Mouse (Mus musculus) telencephalon, adult 2 months (tissue): ENCODE data around the gene Hist2h2be.
A peak's percentile ranks its signal among the peaks of the same experiment; 100 is the strongest.
"Not testable (repeated sequence)": the region's sequence is repeated elsewhere in the genome, so short reads cannot be mapped to it uniquely, and the experiment has no call there.

Experiments used
- DNase-seq: peaks from one replicate; pipeline ENCODE4 v3.0.0-alpha.2; 2011; ENCODE audit warnings: low read depth, low spot score

The Hist2h2be gene

GRCm38 (mm10) chr3:96238954-96239793, 18.3 kb downstream of the Hist2h2be start, which contains the start of gene Hist2h3c2:
Gene Hist2h3c2, minus strand, starts transcription at chr3:96239127.
- not testable (repeated sequence) for DNase-seq

DNA sequence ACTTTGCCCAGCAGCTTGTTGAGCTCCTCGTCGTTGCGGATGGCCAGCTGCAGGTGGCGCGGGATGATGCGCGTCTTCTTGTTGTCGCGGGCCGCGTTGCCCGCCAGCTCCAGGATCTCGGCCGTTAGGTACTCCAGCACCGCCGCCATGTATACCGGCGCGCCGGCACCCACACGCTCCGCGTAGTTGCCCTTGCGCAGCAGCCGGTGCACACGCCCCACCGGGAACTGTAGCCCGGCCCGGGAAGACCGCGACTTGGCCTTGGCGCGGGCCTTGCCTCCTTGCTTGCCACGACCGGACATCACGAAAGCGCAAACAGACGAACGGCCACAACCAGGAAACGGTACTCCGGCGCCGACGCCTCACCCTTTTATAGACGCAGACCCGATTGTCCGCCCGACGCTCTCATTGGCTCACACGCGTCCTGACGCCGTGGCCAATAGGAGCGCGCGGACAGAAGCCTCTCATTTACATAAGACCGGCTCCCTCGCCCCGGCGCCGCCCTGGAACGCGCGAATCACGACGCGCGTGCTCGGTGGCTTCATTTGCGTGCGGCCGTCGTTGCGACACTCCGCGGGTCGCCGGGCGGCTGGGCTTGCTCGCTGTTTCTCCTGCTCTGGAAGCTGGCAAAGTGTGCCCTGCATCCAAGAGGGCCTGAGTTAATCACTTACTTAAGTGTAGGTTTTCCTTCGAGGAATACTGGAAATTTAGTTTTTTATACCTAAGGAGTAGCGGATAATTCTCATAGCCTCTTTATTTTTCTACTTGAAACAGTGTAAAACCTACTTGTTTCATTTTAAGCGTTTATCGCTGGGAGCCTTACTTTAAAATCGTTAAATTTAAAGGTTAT, 19.3 kb downstream of the Hist2h2be start, which contains the start of gene Hist2h2aa2:
Gene Hist2h2aa2, minus strand, starts transcription at position 328 of the 850 bp plus-strand sequence.
- peak; percentile 48 for DNase-seq

- DNase-seq = no peak
These were observed 19.9 kb downstream of the Hist2h2be start for GRCm38 (mm10) chr3:96240799-96241197.

DNA sequence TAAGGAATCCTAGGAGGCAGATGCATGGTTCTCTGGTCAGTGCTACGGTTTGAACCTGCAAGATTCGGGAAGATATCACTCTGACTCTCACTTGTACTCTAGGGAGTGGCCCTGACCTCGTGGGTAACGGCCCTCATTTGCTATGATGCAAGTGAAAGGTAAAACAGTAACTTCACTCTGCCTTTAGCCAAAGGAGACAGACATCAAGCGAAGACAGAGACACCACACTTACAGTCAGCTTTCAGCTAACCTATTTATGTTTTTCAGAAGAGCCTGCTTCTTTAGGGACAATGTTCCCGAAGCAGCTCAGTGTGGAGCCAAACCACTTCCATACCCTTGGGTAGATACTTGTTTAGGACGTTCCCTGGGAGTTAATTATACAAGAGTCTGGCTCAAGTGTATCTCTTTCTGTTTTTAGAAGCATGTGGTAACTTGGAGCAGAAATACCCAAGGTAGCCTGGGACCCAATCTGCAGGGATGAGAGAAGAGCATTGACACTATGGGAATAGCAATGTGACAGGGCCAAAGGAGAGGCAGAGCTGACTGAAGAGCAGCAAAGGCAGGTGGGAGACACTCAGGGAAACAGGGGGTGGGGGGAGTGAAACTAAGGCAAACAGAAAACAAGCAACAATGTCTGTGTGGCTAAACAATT, 23.1 kb downstream of the Hist2h2be start:
- DNase-seq = no peak

- peak; percentile 50 for DNase-seq
These were observed 24.3 kb downstream of the Hist2h2be start, which contains the start of gene Hist2h2aa1 for GRCm38 (mm10) chr3:96245003-96245886. Gene Hist2h2aa1, plus strand, starts transcription at chr3:96245497.

DNA sequence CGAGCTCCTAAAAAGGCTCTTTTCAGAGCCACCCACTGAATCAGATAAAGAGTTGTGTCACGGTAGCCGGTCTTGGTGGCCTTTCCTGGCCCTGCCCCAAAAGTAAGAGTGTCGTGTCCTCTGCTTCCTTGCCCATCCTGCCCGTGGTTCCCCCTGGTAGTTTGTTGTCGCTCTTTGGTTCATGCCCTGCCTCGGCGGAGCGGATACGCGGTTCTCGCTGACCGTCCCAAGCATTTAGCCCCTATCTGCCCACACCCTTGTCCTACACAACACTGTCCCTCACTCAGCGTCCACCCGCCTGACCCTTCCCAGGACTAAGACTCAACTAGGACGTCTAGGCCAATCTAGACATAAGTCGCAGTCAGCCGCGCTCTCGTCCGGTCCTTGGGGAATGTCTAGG, 25.1 kb downstream of the Hist2h2be start:
- not testable (repeated sequence) for DNase-seq

GRCm38 (mm10) chr3:96246427-96246856, 25.5 kb downstream of the Hist2h2be start, which contains the start of gene Hist2h3c1:
Gene Hist2h3c1, plus strand, starts transcription at chr3:96246685.
- DNase-seq = not testable (repeated sequence)

GRCm38 (mm10) chr3:96247356-96248140, 26.6 kb downstream of the Hist2h2be start:
- no peak for DNase-seq

- no peak for DNase-seq
These were observed 27.5 kb downstream of the Hist2h2be start for GRCm38 (mm10) chr3:96248141-96249033.

- DNase-seq = no peak
These were observed 28.1 kb downstream of the Hist2h2be start for GRCm38 (mm10) chr3:96249034-96249345.

- no peak for DNase-seq
These were observed 30.0 kb downstream of the Hist2h2be start for GRCm38 (mm10) chr3:96250890-96251289.

DNA sequence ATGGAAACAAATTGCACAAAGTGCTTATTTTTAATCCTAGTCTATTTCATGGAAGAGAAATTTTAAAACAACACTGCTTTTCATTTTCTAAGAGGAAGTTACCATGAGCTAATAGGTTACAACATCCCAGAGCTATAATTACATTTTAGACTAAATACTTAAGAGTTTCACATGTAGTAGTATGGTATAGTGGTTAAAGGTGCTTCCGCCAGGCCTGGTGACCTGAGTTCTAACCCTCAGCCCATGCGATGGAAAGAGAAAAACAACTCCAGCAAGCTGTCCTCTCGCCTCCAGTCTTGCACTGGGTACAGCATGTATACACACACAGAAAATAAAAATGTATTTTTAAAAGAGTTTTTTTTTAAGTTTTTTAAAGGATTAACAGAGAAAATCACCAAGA, 30.9 kb downstream of the Hist2h2be start:
- no peak for DNase-seq

- DNase-seq = no peak
These were observed 33.9 kb downstream of the Hist2h2be start for GRCm38 (mm10) chr3:96254683-96255355.

- no peak for DNase-seq
These were observed 35.1 kb downstream of the Hist2h2be start for GRCm38 (mm10) chr3:96255926-96256593.

DNA sequence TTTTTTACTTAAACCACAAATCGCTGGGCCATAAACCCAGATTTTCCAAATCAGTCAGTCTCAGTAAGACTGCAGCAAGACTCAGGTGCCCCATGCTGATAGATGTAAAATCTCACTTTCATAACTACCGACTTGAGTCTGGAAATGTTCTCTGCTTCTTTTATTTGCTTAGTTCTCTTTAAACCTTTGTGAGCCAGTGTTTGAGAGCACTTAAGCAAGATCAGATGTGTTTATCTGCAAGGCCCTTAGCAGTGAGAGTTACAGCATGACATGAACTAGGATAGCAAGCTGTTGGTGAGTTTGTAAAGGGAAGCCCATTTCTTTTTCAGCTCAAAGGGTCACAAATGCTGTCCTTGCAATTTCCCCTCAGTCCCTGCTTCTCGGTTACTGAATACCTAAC, 36.3 kb downstream of the Hist2h2be start:
- no peak for DNase-seq

DNA sequence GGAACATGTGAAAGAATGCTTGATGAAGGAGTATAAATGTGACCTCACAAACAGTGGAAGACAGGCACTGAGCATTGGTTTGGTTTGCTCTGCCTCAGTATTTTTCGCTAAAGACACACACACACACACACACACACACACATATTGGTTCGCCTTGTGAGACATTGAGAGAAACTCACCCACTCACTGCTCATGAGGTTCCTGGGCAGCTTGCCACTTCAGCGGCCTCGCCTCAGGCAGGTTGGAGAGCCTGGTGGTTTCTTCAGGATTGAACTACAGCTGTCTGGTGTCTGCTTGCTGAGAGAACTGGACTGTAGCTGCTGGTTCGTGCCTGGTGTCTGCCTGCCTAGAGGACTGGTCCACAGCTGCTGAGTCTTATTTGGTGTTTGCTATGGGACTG, 39.3 kb downstream of the Hist2h2be start:
- no peak for DNase-seq

GRCm38 (mm10) chr3:96261623-96262022, 40.7 kb downstream of the Hist2h2be start:
- DNase-seq = no peak
